Mouse (Mus musculus) liver, embryonic 11.5 days (tissue): ENCODE results near the gene Lefty2. TPM values are rescaled to one million over a fixed set of nuclear protein-coding genes. Genes with fewer than 3 reads are reported as not detected.

Experiments
- ATAC-seq: fragments of 200-750 bp; cut with Nextera tagmentation; replicated peaks from 2 replicates; pipeline ENCODE4 v1.8.0; 2017; ENCODE audit warnings: moderate number of reproducible peaks, mild to moderate bottlenecking, moderate TSS enrichment, moderate library complexity; ENCODE audit not compliant: low FRiP score
- DNase-seq: peaks from one replicate; pipeline ENCODE4 v3.0.0-alpha.2; 2017; ENCODE audit warnings: low spot score
- H3K27ac ChIP-seq: fragments of 300-500 bp; sonication (generic); 2 replicates; pipeline ENCODE4 v1.5.1; 2014; ENCODE audit warnings: mild to moderate bottlenecking, low read depth, low read length, control low read depth
- H3K27me3 ChIP-seq: fragments of 300-500 bp; sonication (generic); replicated peaks from 2 replicates; pipeline ENCODE4 v1.6.1; 2014; ENCODE audit warnings: low read length, mixed read lengths; ENCODE audit not compliant: control insufficient read depth, insufficient read depth
- H3K36me3 ChIP-seq: fragments of 300-500 bp; sonication (generic); 2 replicates; pipeline ENCODE4 v1.6.1; 2014; ENCODE audit warnings: mild to moderate bottlenecking, low read length, moderate library complexity, mixed read lengths; ENCODE audit not compliant: control insufficient read depth, insufficient read depth
- H3K4me1 ChIP-seq: fragments of 300-500 bp; sonication (generic); replicated peaks from 2 replicates; pipeline ENCODE4 v1.6.1; 2014; ENCODE audit warnings: low read length, mixed read lengths; ENCODE audit not compliant: control insufficient read depth, insufficient read depth
- H3K4me2 ChIP-seq: fragments of 300-500 bp; sonication (generic); 2 replicates; pipeline ENCODE4 v1.6.1; 2014; ENCODE audit warnings: mild to moderate bottlenecking, control low read depth, moderate library complexity
- H3K4me3 ChIP-seq: fragments of 300-500 bp; sonication (generic); 2 replicates; pipeline ENCODE4 v1.5.1; 2014; ENCODE audit warnings: low read depth, low read length, control low read depth
- H3K9ac ChIP-seq: fragments of 300-500 bp; sonication (generic); 2 replicates; pipeline ENCODE4 v1.6.1; 2014; ENCODE audit warnings: low read depth, low read length, control low read depth
- H3K9me3 ChIP-seq: fragments of 300-500 bp; sonication (generic); 2 replicates; pipeline ENCODE4 v1.6.1; 2016; ENCODE audit warnings: low read length, inconsistent platforms, mixed read lengths; ENCODE audit not compliant: control insufficient read depth
- WGBS: fragments of 180-500 bp; shearing (Covaris S2); extraction: QIAGEN DNeasy Blood & Tissue Kit; methylation state at CpG from one replicate; pipeline ENCODE4 v1.1.7; 2014; 5-methylcytosine and 5-hydroxymethylcytosine counted together
- polyA plus RNA-seq: library from polyadenylated mRNA; unstranded; fragments of >200 nt; fragmentation: Nextera tagmentation; extraction: Ambion mirVana; gene quantifications from 2 replicates; pipeline ENCODE4 v1.2.1, GENCODE M21; 2014

Gene Lefty2
- polyA plus RNA-seq, 1 experiment from 2014 or later: not detected

DNA sequence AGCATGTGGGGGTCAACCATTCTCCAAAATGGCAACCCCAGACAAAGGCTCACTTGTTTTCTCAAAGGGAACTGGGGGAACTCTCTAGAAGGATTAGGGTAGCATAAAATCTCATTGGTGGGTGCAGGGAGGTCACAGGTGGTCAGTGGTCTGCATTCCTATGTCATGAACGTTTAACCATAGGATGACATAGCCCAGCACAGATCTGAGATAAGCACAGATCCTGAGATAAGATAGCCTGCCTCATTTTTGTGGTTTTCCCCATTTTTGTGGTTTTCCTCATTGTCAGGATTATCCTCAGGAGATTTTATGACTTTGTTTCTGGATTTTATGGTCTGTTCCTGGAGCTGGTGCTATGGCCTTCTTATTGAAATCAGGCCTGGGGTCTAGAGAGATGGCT lies 24.1 kb downstream of the Lefty2 start:
- no peak overlapping the region for H3K4me2 ChIP-seq
- ATAC-seq: no peak
- H3K9ac ChIP-seq: no peak overlapping the region
- DNase-seq: no peak
- H3K36me3 ChIP-seq: no peaks in the 10 kb centered on the region
- H3K9me3 ChIP-seq: no peaks in the 10 kb centered on the region
- 41% methylated on average over 1 of the region's 1 CpGs for WGBS
- no peaks in the 10 kb centered on the region for H3K27me3 ChIP-seq
- H3K4me1 ChIP-seq: peaks cover 7% of the 10 kb centered on the region
- H3K27ac ChIP-seq: no peak overlapping the region
- H3K4me3 ChIP-seq: no peak overlapping the region

DNA sequence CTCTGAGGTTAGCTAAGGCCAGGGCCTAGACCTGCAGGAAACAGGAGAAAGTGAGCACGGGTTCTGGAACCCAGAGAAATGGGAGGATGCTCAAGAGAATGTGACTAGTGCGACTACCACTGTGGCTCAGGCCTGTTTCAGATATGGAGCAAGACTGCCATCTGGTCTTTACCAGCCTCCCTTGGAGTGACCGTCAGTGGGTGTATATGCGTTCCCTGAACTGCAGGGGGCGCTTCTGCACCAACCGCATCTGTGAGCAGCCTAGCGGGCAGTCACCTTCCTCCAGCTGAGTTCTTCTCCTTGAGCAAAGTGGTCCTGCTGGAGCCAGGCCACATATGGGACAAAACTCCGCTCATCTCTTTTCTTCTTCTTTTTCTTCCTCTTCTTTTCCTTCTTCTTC lies 26.8 kb downstream of the Lefty2 start:
- H3K9ac ChIP-seq: no peak overlapping the region
- no peak overlapping the region for H3K4me3 ChIP-seq
- no peak overlapping the region for H3K4me2 ChIP-seq
- no peaks in the 10 kb centered on the region for H3K9me3 ChIP-seq
- DNase-seq (no peak), ATAC-seq (peak; percentile 79)
- H3K4me1 ChIP-seq: no peaks in the 10 kb centered on the region; the same call in 1 of the 2 replicates
- H3K27me3 ChIP-seq: no peaks in the 10 kb centered on the region
- 35% methylated on average over 8 of the region's 8 CpGs for WGBS
- no peaks in the 10 kb centered on the region for H3K36me3 ChIP-seq
- no peak overlapping the region for H3K27ac ChIP-seq

DNA sequence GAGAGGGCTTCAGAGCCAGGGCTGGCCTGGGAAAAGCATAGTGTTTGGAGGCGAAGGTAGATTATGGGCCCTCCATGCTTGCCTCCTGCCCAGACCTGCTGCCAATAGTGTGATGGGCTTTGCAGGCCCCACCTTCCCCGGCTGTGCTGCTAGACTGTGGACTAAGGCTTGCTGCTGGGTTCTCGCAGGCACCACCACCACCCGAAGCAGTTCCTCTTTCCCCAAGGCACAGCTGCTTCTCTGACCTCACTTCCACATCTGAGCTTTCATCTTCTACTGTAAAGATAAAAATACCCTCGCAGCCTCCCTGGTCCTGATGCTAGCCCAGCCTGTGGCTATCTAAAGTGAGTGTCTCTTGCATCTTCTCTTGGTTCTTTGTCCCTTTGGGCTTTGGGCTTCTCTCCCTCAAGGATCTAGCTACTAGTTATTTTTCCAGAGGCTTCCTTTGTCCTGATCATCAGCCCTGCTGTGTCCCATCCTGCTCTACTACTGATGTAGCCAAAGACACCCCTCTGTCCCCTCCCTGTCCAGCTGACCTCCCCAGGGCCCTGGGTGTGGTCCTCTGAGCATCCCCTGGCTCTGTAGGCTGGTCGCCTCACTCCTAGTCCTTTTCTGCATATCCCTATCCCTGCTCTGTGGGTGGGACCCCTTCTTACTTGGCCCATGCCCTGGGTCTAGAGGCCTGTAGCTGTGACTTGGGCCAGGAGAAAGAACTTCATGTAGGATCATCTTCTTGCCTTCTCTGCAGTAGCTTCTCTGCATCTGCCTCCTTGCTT lies 29.6 kb downstream of the Lefty2 start:
- 46% methylated on average over 6 of the region's 6 CpGs for WGBS
- H3K4me3 ChIP-seq: no peak overlapping the region
- ATAC-seq: no peak
- DNase-seq: no peak
- no peaks in the 10 kb centered on the region for H3K27me3 ChIP-seq
- H3K9ac ChIP-seq: no peak overlapping the region
- no peak overlapping the region for H3K4me2 ChIP-seq
- no peak overlapping the region for H3K27ac ChIP-seq
- no peaks in the 10 kb centered on the region for H3K9me3 ChIP-seq
- no peaks in the 10 kb centered on the region for H3K4me1 ChIP-seq
- H3K36me3 ChIP-seq: no peaks in the 10 kb centered on the region

DNA sequence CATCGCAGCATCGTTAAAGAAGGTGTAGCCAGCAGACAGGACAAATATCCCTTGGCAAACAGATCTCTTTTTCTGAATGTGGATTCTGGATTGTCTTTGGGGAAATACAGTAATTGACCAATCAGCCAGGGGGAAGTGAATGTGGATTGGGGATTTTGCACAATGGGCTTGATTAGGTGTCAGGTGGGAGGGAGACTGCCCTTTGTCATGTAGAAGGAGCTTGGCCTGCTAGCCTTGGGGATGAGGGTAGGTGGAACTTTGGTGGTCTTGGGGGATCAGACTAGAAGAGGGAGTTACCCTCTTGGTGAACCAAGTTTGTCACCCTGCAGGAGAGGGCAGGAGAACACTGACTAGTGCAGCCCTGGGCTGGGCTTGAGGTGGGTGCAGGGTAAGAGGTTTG lies 31.8 kb downstream of the Lefty2 start:
- ATAC-seq: no peak
- 59% methylated on average over 2 of the region's 2 CpGs for WGBS
- Histone ChIP-seq H3K4me2 (no peak overlapping the region), H3K27me3 (no peaks in the 10 kb centered on the region), H3K4me1 (no peaks in the 10 kb centered on the region), H3K36me3 (no peaks in the 10 kb centered on the region), H3K4me3 (no peak overlapping the region), H3K27ac (no peak overlapping the region), H3K9me3 (no peaks in the 10 kb centered on the region), H3K9ac (no peak overlapping the region)
- DNase-seq: no peak

DNA sequence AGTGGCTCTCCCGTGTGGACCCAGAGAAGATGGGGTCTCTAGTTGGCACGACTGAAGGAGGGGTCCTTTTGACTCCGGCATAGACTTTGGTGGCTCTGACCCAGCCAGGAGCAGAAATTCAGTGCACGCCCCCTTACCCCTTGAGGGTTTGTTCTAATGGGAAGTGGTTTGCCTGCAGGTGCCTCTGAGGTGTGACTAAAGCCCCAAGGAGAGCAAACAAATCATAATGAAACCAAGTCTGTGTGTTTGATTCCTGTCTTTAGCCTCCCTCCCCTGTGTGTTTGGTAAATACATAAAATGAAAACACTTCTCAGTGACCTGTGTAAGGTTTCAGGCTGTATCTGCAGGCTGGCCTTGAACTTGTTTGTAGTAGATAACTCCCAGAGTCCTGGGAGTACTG lies 33.4 kb downstream of the Lefty2 start:
- Histone ChIP-seq H3K4me2 (no peak overlapping the region), H3K9ac (no peak overlapping the region), H3K36me3 (no peaks in the 10 kb centered on the region), H3K27ac (no peak overlapping the region), H3K4me1 (no peaks in the 10 kb centered on the region), H3K27me3 (no peaks in the 10 kb centered on the region), H3K9me3 (no peaks in the 10 kb centered on the region), H3K4me3 (no peak overlapping the region)
- no peak for ATAC-seq
- 57% methylated on average over 4 of the region's 4 CpGs for whole genome bisulfite sequencing
- no peak for DNase-seq

DNA sequence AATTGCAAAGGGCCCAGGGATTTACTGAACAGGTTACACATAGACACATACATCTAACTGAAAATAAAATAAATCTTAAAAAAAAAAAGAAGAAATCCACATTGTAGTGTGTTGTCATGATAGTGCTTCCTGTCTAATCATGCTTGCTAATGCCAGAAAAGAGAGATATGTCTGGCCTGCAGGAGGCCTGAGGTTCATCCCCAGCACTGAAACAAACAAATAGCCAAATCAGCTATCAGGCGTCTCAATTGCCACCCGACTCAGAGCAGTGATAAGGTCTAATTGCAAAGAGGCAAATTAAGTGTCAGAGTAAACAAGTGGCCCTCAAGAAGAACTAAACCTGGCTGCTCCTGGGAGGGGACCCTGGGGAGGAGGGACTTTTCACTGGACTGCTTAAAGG lies 36.7 kb downstream of the Lefty2 start:
- H3K4me1 ChIP-seq: no peaks in the 10 kb centered on the region; the same call in 1 of the 2 replicates
- H3K27me3 ChIP-seq: peaks cover 19% of the 10 kb centered on the region
- H3K4me3 ChIP-seq: no peak overlapping the region
- H3K9ac ChIP-seq: no peak overlapping the region
- no peaks in the 10 kb centered on the region for H3K9me3 ChIP-seq
- DNase-seq: no peak
- WGBS: 37% methylated on average over 2 of the region's 2 CpGs
- H3K36me3 ChIP-seq: no peaks in the 10 kb centered on the region
- ATAC-seq: no peak
- H3K27ac ChIP-seq: no peak overlapping the region
- H3K4me2 ChIP-seq: no peak overlapping the region

DNA sequence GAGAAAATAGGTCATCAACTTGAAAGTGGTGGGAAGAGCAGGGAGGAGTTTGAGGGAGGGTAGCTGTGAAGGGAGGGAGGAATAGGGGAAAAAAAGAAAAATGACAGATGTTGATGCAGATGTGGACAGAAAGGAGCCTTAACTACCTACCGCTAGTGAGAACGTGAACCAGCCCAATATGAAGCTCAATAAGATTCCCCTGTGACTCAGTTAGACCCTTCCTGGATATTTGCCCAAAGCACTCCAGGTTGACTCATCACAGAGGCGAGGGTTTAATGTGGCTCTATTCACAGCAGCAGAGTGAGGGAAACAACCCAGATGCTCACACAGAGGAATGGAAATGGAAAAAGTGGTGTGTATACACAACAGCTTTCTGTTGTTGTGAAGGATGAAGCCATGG lies 38.2 kb downstream of the Lefty2 start:
- Histone ChIP-seq H3K4me1 (peaks cover 3% of the 10 kb centered on the region; the same call in 1 of the 2 replicates), H3K27ac (no peak overlapping the region), H3K4me3 (no peak overlapping the region), H3K9ac (no peak overlapping the region), H3K9me3 (no peaks in the 10 kb centered on the region), H3K36me3 (no peaks in the 10 kb centered on the region), H3K4me2 (no peak overlapping the region), H3K27me3 (peaks cover 34% of the 10 kb centered on the region)
- 77% methylated on average over 3 of the region's 3 CpGs for WGBS
- DNase-seq (no peak), ATAC-seq (no peak)

DNA sequence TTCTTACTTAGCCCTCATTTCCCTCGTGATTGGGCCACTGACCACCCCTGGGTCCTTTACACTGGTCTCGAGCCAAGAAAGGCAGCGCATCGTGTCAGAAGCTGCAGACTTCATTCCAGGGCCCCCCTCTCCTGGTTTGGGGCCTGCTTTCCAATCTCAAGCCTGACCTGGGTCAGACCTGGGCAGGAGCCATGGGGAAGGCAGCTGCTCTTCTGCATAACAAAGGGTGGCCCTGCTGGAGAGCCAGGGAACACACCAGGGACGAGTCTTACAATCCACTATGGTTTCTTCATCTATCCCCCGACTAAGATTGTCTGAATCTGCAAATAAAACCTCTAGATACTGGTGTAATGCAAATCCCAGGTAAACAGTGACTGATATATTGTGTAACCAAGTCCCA lies 40.8 kb downstream of the Lefty2 start:
- ATAC-seq: no peak

More for the DNA sequence above, 40.8 kb downstream of the Lefty2 start:
- no peaks in the 10 kb centered on the region for H3K9me3 ChIP-seq
- WGBS: 34% methylated on average over 6 of the region's 6 CpGs
- no peak overlapping the region for H3K4me3 ChIP-seq
- H3K9ac ChIP-seq: no peak overlapping the region
- DNase-seq: no peak
- peaks cover 34% of the 10 kb centered on the region for H3K27me3 ChIP-seq
- H3K4me1 ChIP-seq: peaks cover 8% of the 10 kb centered on the region; the same call in 1 of the 2 replicates
- no peaks in the 10 kb centered on the region for H3K36me3 ChIP-seq
- no peak overlapping the region for H3K27ac ChIP-seq
- no peak overlapping the region for H3K4me2 ChIP-seq
